Comparison of ENCODE assay signal across 21 mouse cellular contexts in genomic region chr17:89656211-89656610, GRCm38 (mm10).
A peak's percentile ranks its signal among the peaks of the same experiment; 100 is the strongest.
DNase-seq lines count a peak whose midpoint lies in the region; ATAC-seq and TF ChIP-seq lines count a peak whose summit lies in the region.
"Had no signal": no experiment of that assay in that cellular context is flagged by ENCODE, and none has a peak within 500 bp of the region (broad histone marks: within the 10 kb centered on the region; RNA-seq: fewer than 3 reads in every experiment).

No protein-coding gene starts in this region.

- no peak overlapping the region for H3K4me2 ChIP-seq in liver, postnatal 0 days (ENCODE audit: low read depth, low read length)

- peak; percentile 44; the same call in 1 of the 2 replicates for ATAC-seq in frontal cortex, adult (ENCODE audit: low TSS enrichment)
- no peak for ATAC-seq in liver, postnatal 0 days
- ATAC-seq: activated CD4-positive, CD25-positive, alpha-beta regulatory T cell, adult 4 months; CD4-positive, CD25-positive, alpha-beta regulatory T cell, adult 4 months; Patski had no signal

- TF ChIP-seq CTCF in left cerebral cortex, adult 2 months (IDR thresholded peaks at IDR 0.05): no peak
- no peak for TF ChIP-seq CTCF in liver, postnatal 0 days (IDR thresholded peaks at IDR 0.05; ENCODE audit: low read depth)

- no peaks in the 10 kb centered on the region for H3K36me3 ChIP-seq in liver, postnatal 0 days (replicated peaks; ENCODE audit: insufficient read depth, low read length)
- H3K36me3 ChIP-seq: G1E had no signal

- H3K9ac ChIP-seq in liver, postnatal 0 days (replicated peaks): no peak overlapping the region

- H3K9me3 ChIP-seq in liver, postnatal 0 days (ENCODE audit: low read length): no peaks in the 10 kb centered on the region
- H3K9me3 ChIP-seq: G1E had no signal

- peak overlapping the region; percentile 4 for H3K27ac ChIP-seq in left cerebral cortex, adult 2 months
- no peak overlapping the region for H3K27ac ChIP-seq in liver, postnatal 0 days (ENCODE audit: low read depth)

- TF ChIP-seq EP300 in liver, postnatal 0 days (IDR thresholded peaks at IDR 0.05; ENCODE audit: low read depth): no peak

- 71% methylated on average over 4 of the region's 4 CpGs for WGBS in liver, postnatal 0 days (ENCODE audit: insufficient replicate concordance)

- no peaks in the 10 kb centered on the region for H3K4me1 ChIP-seq in liver, postnatal 0 days (ENCODE audit: insufficient read depth)

- intact Hi-C loops in left cerebral cortex, adult 2 months (cut with DNase I): no loop called here

- no peak overlapping the region for H3K4me3 ChIP-seq in left cerebral cortex, adult 2 months
- no peak overlapping the region for H3K4me3 ChIP-seq in liver, postnatal 0 days (ENCODE audit: low read depth, low read length)

- no peaks in the 10 kb centered on the region for H3K27me3 ChIP-seq in liver, postnatal 0 days (ENCODE audit: insufficient read depth, low read length)
- H3K27me3 ChIP-seq: CH12.LX, Patski had no signal

- no peak for DNase-seq in frontal cortex, postnatal 25 days (ENCODE audit: low spot score in 2 of 2)
- no peak for DNase-seq in left cerebral cortex, adult 2 months (ENCODE audit: extremely low spot score in 1 of 2, low spot score in 2 of 2)
- DNase-seq in left cerebral cortex, adult 8-10 months (ENCODE audit: low spot score in 2 of 2): no peak
- peak; percentile 60 for DNase-seq in brain, adult 2 months (ENCODE audit: low read depth, low spot score)
- no peak for DNase-seq in liver, postnatal 0 days
- DNase-seq: adrenal gland, adult 2 months; adrenal gland, adult 8-10 months; adrenal gland, postnatal 10 days; adrenal gland, postnatal 14 days; adrenal gland, postnatal 25 days; adrenal gland, postnatal 36 days; B cell, adult 2 months; cerebellum, adult 11 months; cerebellum, adult 11-12 months; cerebellum, adult 18-20 months had no signal
